Mouse (Mus musculus) heart, postnatal 0 days (tissue): Measurements from ENCODE around the gene Fam227b.

Source experiments
- CTCF ChIP-seq: IDR thresholded peaks from 2 replicates; pipeline ENCODE4 v1.5.1; 2016; ENCODE audit warnings: antibody characterized with exemption, control low read depth, low read depth
- EP300 ChIP-seq: IDR thresholded peaks from 2 replicates; pipeline ENCODE4 v1.6.1; 2016; ENCODE audit warnings: antibody characterized with exemption, low read depth

GRCm38 (mm10) chr2:126086187-126086586 is 65.6 kb downstream of the Fam227b start:
- TF ChIP-seq EP300 (no peak), CTCF (no peak)
